Mouse (Mus musculus) heart, adult 2 months (tissue): ENCODE data around the gene Grik4.

Experiments
- CTCF ChIP-seq: fragments of 200-600 bp; IDR thresholded peaks from 2 replicates; pipeline ENCODE4 v1.8.1; 2022; ENCODE audit warnings: antibody characterized with exemption, mild to moderate bottlenecking, moderate library complexity
- POLR2A ChIP-seq: fragments of 200-500 bp; IDR thresholded peaks from 2 replicates; pipeline ENCODE4 v1.6.1; 2011; ENCODE audit warnings: mild to moderate bottlenecking, low read depth, low read length, control low read depth; ENCODE audit not compliant: insufficient read depth

DNA sequence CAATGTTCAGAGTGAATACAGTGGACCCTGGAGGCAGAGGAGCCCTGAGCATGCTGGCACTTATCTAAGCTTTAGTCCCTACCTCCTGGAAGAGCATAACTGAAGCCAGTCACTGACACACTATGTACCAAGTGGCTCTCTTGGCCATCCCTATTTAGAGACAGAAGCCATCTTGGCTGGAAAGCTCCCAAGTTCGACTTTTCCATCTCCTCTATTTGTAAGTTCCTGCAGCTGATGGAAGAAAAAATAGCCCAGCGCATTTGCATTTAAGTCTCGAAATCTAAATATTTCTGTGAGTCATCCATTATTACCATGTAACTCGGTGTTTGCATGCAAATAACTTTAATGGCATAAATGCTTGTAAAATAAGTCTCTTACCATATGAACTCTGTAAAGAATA lies 378.4 kb downstream of the Grik4 start:
- TF ChIP-seq CTCF (no peak), POLR2A (no peak)
